Mouse (Mus musculus) brain, embryonic 14.5 days (tissue): Measurements from ENCODE around the gene Tnfsf14. TPM values are rescaled to one million over a fixed set of nuclear protein-coding genes. Genes with fewer than 3 reads are reported as not detected.

Experiments
- DNase-seq: peaks from one replicate; pipeline ENCODE4 v3.0.0-alpha.2; 2011; ENCODE audit warnings: low read depth
- CTCF ChIP-seq: fragments of 200-500 bp; IDR thresholded peaks from 2 replicates; pipeline ENCODE4 v1.5.1; 2012; ENCODE audit warnings: inconsistent platforms, mild to moderate bottlenecking, moderate library complexity, borderline replicate concordance; ENCODE audit not compliant: insufficient read depth, insufficient read length; ENCODE audit errors: extremely low read depth
- POLR2A ChIP-seq: fragments of 200-500 bp; IDR thresholded peaks from 2 replicates; pipeline ENCODE4 v1.6.1; 2012; ENCODE audit warnings: mild to moderate bottlenecking, inconsistent platforms, borderline replicate concordance; ENCODE audit not compliant: poor library complexity, insufficient read depth, insufficient read length, severe bottlenecking; ENCODE audit errors: extremely low read depth
- polyA plus RNA-seq: library from polyadenylated mRNA; depleted of rRNA; stranded (reverse); fragments of >200 nt; gene quantifications from 2 replicates; pipeline ENCODE4 v1.2.3, GENCODE M21; 2012

Tnfsf14 gene
- polyA plus RNA-seq, 1 experiment = 0.14 TPM

DNA sequence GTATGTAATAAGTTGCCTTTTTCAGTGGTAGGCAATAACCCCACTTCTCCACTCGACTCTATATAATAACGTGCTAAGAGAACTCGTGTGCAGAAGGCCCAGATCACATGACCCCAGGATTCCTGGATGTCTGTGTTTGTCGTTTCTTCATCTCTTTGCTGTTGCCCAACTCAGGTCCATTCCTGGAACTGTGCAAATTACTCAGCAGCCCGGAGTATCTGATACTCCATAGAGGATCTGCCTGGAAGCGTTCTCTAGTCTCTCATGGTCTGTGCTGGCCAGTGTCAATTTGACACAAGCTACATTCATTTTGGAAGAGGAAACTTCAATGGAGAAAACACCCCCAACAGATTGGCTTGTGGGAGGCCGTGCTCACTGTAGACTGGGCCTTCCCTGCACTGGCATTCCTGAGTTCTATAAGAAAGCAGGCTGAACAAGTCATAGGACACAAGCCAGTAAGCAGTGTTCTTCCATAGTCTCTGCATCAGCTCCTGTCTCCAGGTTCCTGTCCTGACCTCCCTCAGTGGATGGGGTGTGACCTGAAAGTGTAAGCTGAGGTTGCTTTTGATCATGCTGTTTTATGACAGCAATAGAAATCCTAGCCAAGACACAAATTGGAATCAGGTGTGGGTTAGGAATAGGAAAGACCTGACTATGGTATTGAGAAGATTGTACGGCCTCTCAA lies 1.5 kb upstream of the Tnfsf14 start:
- TF ChIP-seq CTCF = no peak
- TF ChIP-seq POLR2A = no peak
- no peak for DNase-seq

GRCm38 (mm10) chr17:57194771-57195170 lies 794 bp upstream of the Tnfsf14 start:
- DNase-seq = no peak
- TF ChIP-seq POLR2A (no peak), CTCF (no peak)

DNA sequence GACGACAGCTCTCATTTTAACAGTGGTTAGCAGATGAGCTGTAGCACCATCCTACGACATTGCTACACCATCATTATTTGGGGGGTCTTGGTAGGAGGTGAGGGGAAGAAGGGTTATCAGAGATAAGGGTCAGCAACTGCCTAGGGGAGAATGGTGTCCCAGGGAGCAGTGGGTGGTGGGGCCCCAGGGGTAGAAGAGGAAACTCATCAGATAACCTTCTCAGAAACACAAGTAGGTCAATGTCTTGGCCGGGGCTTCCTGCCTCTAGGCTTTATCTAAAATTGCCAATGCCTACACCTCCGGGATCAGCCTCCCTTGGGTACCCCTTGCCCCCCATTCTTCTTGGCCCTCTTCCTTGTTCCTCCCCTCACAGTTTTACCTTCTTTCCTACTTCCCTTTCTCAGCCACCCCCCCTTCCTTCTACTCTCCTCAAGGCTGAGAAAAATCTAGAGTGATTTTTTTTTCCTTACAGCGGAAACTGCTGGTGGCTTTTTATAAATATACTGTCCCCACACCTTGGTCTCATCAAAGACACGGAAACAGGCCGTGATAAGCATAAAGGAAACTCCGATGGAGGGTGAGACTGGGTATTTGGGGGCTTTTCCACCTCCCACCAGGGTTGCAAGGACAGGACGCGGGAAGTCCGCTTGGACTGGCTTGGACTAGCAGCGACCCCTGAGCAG lies 5.3 kb downstream of the Tnfsf14 start:
- TF ChIP-seq CTCF = no peak
- TF ChIP-seq POLR2A = no peak
- DNase-seq = no peak

- DNase-seq = no peak
Observed at GRCm38 (mm10) chr17:57185641-57186040, 8.3 kb downstream of the Tnfsf14 start.

DNA sequence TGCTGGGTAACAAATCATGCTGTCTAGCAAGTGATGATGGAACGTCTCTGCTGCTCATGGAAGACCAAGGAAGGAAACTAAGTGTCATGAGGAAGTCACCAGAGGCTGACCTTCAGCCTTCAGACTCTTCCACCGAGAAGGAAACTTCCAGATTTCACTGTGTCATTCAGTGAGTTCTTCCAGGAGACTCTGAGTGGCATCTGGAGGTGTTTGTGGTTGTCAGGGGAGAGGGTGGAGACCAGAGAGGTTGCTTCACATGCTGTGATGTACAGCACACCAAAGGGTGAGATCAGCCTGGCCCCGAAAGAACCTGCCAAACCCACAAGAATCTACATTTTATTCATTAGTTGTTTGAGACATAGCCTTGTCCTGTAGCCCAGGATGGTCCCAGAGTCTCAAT lies 11.1 kb downstream of the Tnfsf14 start:
- no peak for DNase-seq
- no peak for TF ChIP-seq POLR2A
- no peak for TF ChIP-seq CTCF

More at GRCm38 (mm10) chr17:57185641-57186040, 8.3 kb downstream of the Tnfsf14 start:
- TF ChIP-seq CTCF = no peak

DNA sequence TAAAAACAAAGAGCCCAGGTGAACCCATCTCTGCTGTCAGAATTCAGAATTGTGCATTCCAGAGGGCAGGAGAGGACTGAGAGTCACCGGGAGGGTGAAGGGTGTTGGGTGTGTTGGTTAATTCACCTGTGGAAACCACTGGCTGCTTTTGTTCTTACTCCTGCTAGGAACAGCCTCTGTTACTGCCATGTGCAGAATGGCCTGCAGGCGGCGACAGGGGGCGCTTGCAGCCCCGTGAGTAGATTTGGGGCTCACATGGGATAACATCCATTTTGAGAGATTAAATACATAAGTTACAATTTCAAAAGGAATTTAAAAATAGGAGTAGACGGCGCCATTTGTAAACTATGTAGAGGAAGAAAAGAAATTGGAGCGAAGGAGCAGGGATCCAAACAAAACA lies 13.6 kb downstream of the Tnfsf14 start:
- peak; percentile 40; the same call in 1 of the 2 replicates for TF ChIP-seq CTCF
- TF ChIP-seq POLR2A = no peak
- DNase-seq = peak; percentile 8

GRCm38 (mm10) chr17:57173351-57173750 lies 20.6 kb downstream of the Tnfsf14 start:
- TF ChIP-seq POLR2A (no peak), CTCF (no peak)
- no peak for DNase-seq

DNA sequence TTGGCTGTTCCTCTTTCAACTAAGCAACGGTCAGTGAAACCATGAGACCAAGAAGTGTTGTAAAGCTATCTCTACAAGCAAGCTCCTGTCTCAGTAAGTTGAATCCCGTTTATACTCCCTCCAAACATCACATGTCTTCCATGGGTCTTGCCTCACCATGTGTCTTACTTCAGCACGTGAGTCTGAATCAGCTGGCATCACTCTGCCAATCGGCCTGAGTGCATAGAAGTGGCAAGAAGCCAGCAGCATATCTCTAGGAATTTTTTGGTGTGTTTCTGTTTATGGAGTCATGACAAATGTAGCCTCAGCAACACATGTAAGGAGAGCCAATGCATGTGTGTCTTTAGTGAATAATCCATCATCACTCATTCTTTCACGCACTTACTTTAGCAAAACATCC lies 21.6 kb downstream of the Tnfsf14 start:
- TF ChIP-seq POLR2A = no peak
- no peak for TF ChIP-seq CTCF
- DNase-seq = no peak

DNA sequence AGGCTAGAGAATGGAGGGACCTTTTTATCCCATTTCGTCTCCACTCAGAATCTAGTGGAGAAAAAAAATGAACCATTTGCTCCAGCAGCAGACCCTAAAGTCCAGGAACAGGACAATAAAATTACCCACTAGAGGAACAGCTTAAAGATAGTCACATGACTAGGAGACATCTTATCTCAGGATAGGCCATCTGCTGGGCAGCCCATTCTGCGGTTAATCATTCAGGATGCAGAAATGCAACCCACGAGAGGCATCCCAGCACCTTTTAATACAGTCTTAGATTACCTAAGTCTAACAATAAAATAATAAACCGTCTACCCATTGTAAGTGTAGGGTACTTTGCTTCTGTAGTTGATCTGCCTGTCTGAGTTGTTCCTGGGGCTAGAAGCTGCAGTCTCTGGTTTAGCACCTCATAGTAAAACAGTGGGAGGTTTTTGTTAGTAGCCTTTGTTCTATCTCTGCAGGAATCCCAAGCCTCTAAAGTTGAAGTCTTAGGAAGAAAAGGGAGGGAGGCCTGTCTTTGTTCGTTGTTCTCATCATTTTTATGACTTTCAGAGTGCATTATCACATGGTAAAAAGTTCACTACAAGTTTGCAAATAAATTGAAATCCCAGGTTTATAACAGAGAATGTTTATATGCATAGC lies 23.2 kb downstream of the Tnfsf14 start:
- no peak for DNase-seq
- TF ChIP-seq POLR2A = no peak
- no peak for TF ChIP-seq CTCF

GRCm38 (mm10) chr17:57166800-57167791 lies 26.9 kb downstream of the Tnfsf14 start:
- TF ChIP-seq CTCF (peak; percentile 96), POLR2A (no peak)

DNA sequence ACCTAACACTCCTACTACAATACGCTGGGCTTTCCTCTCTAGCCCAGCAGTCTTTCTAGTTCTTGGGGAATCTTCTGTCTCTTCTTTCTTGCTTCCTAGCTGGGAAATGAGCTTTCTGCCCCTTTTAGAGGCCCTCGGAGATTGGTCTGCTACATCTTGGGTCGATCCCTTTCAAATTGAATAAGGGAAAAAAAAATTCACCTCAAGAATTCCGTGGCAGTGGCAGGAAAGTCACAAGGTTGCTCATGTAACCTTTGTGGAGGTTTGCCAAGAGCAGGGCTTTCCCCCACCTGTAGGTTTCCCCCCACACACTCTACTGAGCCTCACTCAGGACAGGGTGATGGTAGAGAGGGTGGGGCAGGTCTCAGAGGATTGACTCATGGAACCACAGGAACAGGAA lies 40.2 kb downstream of the Tnfsf14 start:
- TF ChIP-seq CTCF = no peak
- TF ChIP-seq POLR2A = no peak
- no peak for DNase-seq

More at GRCm38 (mm10) chr17:57166800-57167791, 26.9 kb downstream of the Tnfsf14 start:
- DNase-seq = peak; percentile 90

GRCm38 (mm10) chr17:57153006-57153405 lies 41.0 kb downstream of the Tnfsf14 start:
- no peak for TF ChIP-seq POLR2A
- no peak for TF ChIP-seq CTCF
- no peak for DNase-seq

- peak; percentile 25 for DNase-seq
- TF ChIP-seq CTCF (no peak), POLR2A (no peak)
Observed at GRCm38 (mm10) chr17:57148994-57149803, 44.8 kb downstream of the Tnfsf14 start, which contains the start of gene Cd70. TSS of gene Cd70 (minus strand) at chr17:57149777.
